Mouse (Mus musculus) kidney, embryonic 15.5 days (tissue): Measurements from ENCODE around the gene Lrfn4. TPM values are rescaled to one million over a fixed set of nuclear protein-coding genes. Genes with fewer than 3 reads are reported as not detected.

Experiments used
- ATAC-seq: fragments of 200-750 bp; cut with Nextera tagmentation; replicated peaks from 2 replicates; pipeline ENCODE4 v1.8.0; 2017; ENCODE audit warnings: moderate TSS enrichment; ENCODE audit not compliant: low FRiP score
- H3K27ac ChIP-seq: fragments of 300-500 bp; sonication (generic); 2 replicates; pipeline ENCODE4 v1.5.1; 2015; ENCODE audit warnings: mild to moderate bottlenecking, inconsistent platforms
- H3K27me3 ChIP-seq: fragments of 300-500 bp; sonication (generic); 2 replicates; pipeline ENCODE4 v1.6.1; 2015; ENCODE audit warnings: inconsistent platforms
- H3K36me3 ChIP-seq: fragments of 300-500 bp; sonication (generic); 2 replicates; pipeline ENCODE4 v1.6.1; 2015; ENCODE audit warnings: inconsistent platforms
- H3K4me1 ChIP-seq: fragments of 300-500 bp; sonication (generic); 2 replicates; pipeline ENCODE4 v1.6.1; 2015; ENCODE audit warnings: inconsistent platforms
- H3K4me2 ChIP-seq: fragments of 300-500 bp; sonication (generic); 2 replicates; pipeline ENCODE4 v1.6.1; 2015; ENCODE audit warnings: moderate library complexity, mild to moderate bottlenecking, inconsistent platforms
- H3K4me3 ChIP-seq: fragments of 300-500 bp; sonication (generic); replicated peaks from 2 replicates; pipeline ENCODE4 v1.5.1; 2015; ENCODE audit warnings: mild to moderate bottlenecking, inconsistent platforms
- H3K9ac ChIP-seq: fragments of 300-500 bp; sonication (generic); 2 replicates; pipeline ENCODE4 v1.6.1; 2015; ENCODE audit warnings: mild to moderate bottlenecking, inconsistent platforms
- H3K9me3 ChIP-seq: fragments of 300-500 bp; sonication (generic); replicated peaks from 2 replicates; pipeline ENCODE4 v1.6.1; 2016; ENCODE audit warnings: inconsistent platforms
- WGBS: fragments of 180-500 bp; shearing (Covaris S2); methylation state at CpG from one replicate; pipeline ENCODE4 v1.1.7; 2015; ENCODE audit warnings: mixed read lengths; 5-methylcytosine and 5-hydroxymethylcytosine counted together
- polyA plus RNA-seq: library from polyadenylated mRNA; unstranded; fragments of >200 nt; fragmentation: Nextera tagmentation; extraction: Ambion mirVana; gene quantifications from 2 replicates; pipeline ENCODE4 v1.2.1, GENCODE M21; 2015

Lrfn4 gene
- polyA plus RNA-seq, result 6.6 and 7.7 TPM in 2 replicates

GRCm38 (mm10) chr19:4615151-4616093 lies at the start of gene Lrfn4:
TSS of gene Lrfn4 (minus strand) at chr19:4615667.
- Histone ChIP-seq H3K9me3 (no peaks in the 10 kb centered on the region), H3K27me3 (no peaks in the 10 kb centered on the region), H3K4me3 (peak within 1 kb of the TSS; percentile 65), H3K4me1 (peaks cover 47% of the 10 kb centered on the region), H3K4me2 (peak within 1 kb of the TSS; percentile 80), H3K27ac (peak within 1 kb of the TSS; percentile 93), H3K9ac (peak within 1 kb of the TSS; percentile 90), H3K36me3 (peaks cover 38% of the 10 kb centered on the region)
- under 1% methylated on average over 79 of the region's 87 CpGs for WGBS
- ATAC-seq, result peak; percentile 96

- H3K9me3 ChIP-seq, result no peaks in the 10 kb centered on the region
- H3K27ac ChIP-seq, result no peak overlapping the region
- 85% methylated on average over 5 of the region's 5 CpGs for WGBS
- H3K27me3 ChIP-seq, result no peaks in the 10 kb centered on the region; the same call in 1 of the 2 replicates
- no peak overlapping the region for H3K4me2 ChIP-seq
- no peak for ATAC-seq
- no peak overlapping the region for H3K4me3 ChIP-seq
- H3K9ac ChIP-seq, result no peak overlapping the region
- no peaks in the 10 kb centered on the region for H3K36me3 ChIP-seq
- H3K4me1 ChIP-seq, result no peaks in the 10 kb centered on the region
Measured at GRCm38 (mm10) chr19:4658156-4658555, 42.7 kb upstream of the Lrfn4 start.

DNA sequence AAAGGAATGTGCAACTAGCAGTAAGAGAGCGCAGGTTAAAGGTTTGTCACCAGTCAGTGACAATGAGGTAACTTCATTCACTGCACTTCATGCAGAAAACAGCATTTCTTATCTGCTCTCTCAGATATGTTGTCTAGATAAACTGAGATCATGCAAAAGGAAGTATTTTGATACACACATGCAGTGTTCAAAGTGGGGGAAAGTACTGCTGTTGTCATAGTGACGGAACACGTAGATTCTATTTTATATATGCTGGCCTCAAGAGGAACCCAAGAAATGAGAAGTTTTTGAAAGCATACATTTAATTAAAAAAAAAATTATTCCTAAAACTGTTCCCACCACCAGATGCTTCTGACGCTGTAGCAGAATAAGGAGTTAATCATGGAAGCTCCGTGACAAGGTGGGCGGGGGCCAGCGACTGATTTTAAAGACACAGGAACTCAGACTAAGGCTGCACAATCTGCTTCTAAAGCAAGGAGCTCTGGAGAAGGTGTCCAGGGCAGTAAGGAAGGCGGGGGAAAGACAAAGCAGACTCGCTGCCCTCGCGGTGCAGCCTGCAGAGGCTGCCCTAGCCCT lies 31.5 kb upstream of the Lrfn4 start:
- WGBS, result 70% methylated on average over 11 of the region's 11 CpGs
- H3K4me1 ChIP-seq, result no peaks in the 10 kb centered on the region
- H3K36me3 ChIP-seq, result no peaks in the 10 kb centered on the region
- no peak overlapping the region for H3K27ac ChIP-seq
- no peak overlapping the region for H3K4me2 ChIP-seq
- H3K27me3 ChIP-seq, result no peaks in the 10 kb centered on the region
- H3K9ac ChIP-seq, result no peak overlapping the region
- no peak for ATAC-seq
- no peak overlapping the region for H3K4me3 ChIP-seq
- H3K9me3 ChIP-seq, result no peaks in the 10 kb centered on the region

DNA sequence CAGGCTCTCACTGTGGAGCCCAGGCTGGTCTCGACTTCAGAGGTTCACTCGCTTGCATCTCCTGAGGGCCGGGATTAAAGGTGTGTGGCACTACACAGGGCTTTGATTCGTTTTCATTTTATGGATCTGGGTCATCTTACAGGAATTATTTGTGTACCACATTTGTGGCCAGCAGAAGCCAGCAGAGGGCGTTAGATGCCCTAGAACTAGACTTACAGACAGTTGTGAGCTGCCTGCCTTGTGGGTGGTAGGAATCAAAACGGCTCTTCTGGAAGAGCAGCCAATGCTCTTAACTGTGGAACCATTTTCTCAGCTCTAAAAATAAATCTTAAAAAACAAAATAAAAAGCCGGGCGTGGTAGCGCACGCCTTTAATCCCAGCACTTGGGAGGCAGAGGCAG lies 28.8 kb upstream of the Lrfn4 start:
- Histone ChIP-seq H3K4me2 (no peak overlapping the region), H3K4me1 (no peaks in the 10 kb centered on the region), H3K36me3 (no peaks in the 10 kb centered on the region), H3K27ac (no peak overlapping the region), H3K4me3 (no peak overlapping the region), H3K9me3 (no peaks in the 10 kb centered on the region), H3K27me3 (no peaks in the 10 kb centered on the region), H3K9ac (no peak overlapping the region)
- no peak for ATAC-seq
- 43% methylated on average over 10 of the region's 10 CpGs for WGBS

- ATAC-seq, result no peak
- Histone ChIP-seq H3K4me2 (no peak overlapping the region), H3K36me3 (no peaks in the 10 kb centered on the region), H3K27ac (no peak overlapping the region), H3K27me3 (peaks cover 9% of the 10 kb centered on the region; the same call in 1 of the 2 replicates), H3K9ac (no peak overlapping the region), H3K9me3 (no peaks in the 10 kb centered on the region), H3K4me1 (no peaks in the 10 kb centered on the region), H3K4me3 (no peak overlapping the region)
- WGBS, result 61% methylated on average over 4 of the region's 4 CpGs
Measured at GRCm38 (mm10) chr19:4635986-4636385, 20.5 kb upstream of the Lrfn4 start.

DNA sequence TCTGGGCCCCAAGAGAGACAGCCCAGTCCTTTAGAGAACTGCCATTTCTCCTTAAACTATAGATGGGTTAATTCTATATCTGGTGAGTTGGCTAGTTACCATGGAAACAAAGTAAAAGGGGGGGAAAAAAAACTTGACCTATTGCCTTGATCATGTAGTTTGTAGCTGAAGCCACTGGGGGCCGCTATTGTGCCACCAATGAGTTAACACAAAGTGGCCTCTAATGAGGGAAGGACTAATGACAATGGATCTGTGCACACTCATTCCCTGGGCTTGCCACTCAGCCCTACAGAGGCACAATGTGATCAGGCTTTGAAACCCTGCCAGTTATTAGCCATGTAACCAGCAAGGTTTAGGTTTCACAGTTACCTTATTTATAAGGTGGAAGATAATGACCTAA lies 13.4 kb upstream of the Lrfn4 start:
- 0% methylated on average over 1 of the region's 1 CpGs for WGBS
- H3K4me2 ChIP-seq, result no peak overlapping the region
- peaks cover 4% of the 10 kb centered on the region for H3K36me3 ChIP-seq
- H3K9me3 ChIP-seq, result no peaks in the 10 kb centered on the region
- H3K4me1 ChIP-seq, result peaks cover 33% of the 10 kb centered on the region
- no peak overlapping the region for H3K4me3 ChIP-seq
- ATAC-seq, result no peak
- no peak overlapping the region for H3K9ac ChIP-seq
- no peak overlapping the region for H3K27ac ChIP-seq
- H3K27me3 ChIP-seq, result no peaks in the 10 kb centered on the region

- Histone ChIP-seq H3K9ac (peak overlapping the region; percentile 96), H3K36me3 (peaks cover 33% of the 10 kb centered on the region), H3K4me2 (peak overlapping the region; percentile 83), H3K4me1 (peaks cover 34% of the 10 kb centered on the region), H3K27me3 (no peaks in the 10 kb centered on the region), H3K27ac (peak overlapping the region; percentile 94), H3K9me3 (no peaks in the 10 kb centered on the region), H3K4me3 (peak overlapping the region; percentile 69)
- ATAC-seq, result peak; percentile 73
- WGBS, result 1% methylated on average over 35 of the region's 35 CpGs
Measured at GRCm38 (mm10) chr19:4625829-4626535, 10.5 kb upstream of the Lrfn4 start.

DNA sequence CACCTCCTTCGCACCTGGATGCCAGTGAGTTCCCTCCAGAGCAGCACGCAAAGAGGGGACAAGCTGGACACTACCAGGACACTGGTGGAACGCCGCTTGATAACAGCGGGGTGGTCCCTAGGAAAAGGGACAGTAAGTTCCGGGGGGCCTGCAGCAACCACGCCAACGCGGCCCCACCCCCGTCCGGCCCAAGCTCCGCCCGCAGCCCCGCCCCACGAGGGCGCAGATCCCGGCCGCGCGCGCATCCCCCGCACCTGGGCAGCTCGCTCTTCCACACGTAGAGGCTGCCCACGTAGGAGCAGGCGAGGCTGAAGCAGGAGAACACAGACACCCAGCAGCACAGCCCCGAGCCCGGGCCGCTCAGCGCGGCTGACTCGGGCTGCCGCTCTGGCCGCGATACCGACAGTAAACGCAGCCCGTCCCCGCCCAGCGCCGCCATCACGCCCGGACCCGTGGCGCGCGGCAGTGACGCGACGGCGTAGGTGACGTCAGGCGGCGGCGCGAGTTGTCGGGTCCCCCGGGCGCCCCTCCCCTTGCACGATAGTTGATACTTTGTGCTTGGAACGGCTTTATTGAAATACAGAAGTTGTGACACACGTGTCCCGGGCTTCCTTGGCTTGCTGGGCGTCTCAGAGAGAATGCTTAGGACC lies 9.8 kb upstream of the Lrfn4 start, which contains the start of gene Rce1:
Gene Rce1 (minus strand): TSS at position 463 of the 650 bp plus-strand sequence.
- Histone ChIP-seq H3K27ac (peak within 1 kb of the TSS; percentile 94), H3K9me3 (no peaks in the 10 kb centered on the region), H3K4me3 (peak within 1 kb of the TSS; percentile 69), H3K27me3 (no peaks in the 10 kb centered on the region), H3K4me2 (peak within 1 kb of the TSS; percentile 83), H3K9ac (peak within 1 kb of the TSS; percentile 96), H3K36me3 (peaks cover 38% of the 10 kb centered on the region), H3K4me1 (peaks cover 34% of the 10 kb centered on the region)
- peak; percentile 91 for ATAC-seq
- WGBS, result under 1% methylated on average over 64 of the region's 64 CpGs

DNA sequence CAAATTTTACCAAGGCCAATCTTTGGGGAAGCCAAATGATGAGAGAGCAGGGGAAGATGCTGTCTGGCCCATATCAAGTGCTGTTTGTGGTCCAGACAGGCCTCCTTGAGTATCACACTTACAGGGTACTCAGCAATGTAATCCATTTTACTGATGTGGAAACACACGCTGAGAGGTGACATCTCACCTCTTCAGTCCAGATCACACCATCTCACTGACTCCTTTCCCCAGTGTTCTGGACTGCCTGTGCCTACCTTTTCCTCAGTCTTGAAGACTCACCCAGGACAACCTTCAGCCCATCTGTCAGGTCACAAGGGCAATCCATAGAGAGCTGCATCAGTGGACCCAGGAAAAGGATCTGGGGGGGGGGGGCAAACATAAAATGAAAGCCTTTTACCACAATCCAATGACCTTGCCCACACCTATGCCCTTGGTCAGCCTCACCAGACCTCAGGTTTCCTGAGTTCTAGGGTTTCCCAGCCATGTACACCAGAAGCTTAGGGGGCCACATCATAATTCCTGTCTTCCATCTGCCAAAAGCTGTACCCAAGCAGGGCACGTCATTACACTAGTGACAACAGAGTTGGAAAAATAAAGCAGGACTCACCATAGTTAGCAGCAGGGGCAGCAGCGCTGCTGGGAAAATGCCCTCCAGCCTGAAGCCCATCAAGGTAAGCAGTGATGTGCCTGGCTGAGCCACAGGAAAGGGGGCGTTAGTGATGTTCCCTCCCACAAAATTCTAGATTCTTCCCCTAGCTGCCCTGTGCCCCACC lies 9.1 kb upstream of the Lrfn4 start:
- WGBS, result 23% methylated on average over 4 of the region's 4 CpGs
- H3K4me3 ChIP-seq, result peak overlapping the region; percentile 69
- ATAC-seq, result no peak
- no peaks in the 10 kb centered on the region for H3K27me3 ChIP-seq
- peak overlapping the region; percentile 83 for H3K4me2 ChIP-seq
- H3K36me3 ChIP-seq, result peaks cover 45% of the 10 kb centered on the region
- H3K9me3 ChIP-seq, result no peaks in the 10 kb centered on the region
- peaks cover 34% of the 10 kb centered on the region for H3K4me1 ChIP-seq
- peak overlapping the region; percentile 94 for H3K27ac ChIP-seq
- H3K9ac ChIP-seq, result peak overlapping the region; percentile 96

GRCm38 (mm10) chr19:4624006-4624405 lies 8.5 kb upstream of the Lrfn4 start:
- H3K4me1 ChIP-seq, result peaks cover 34% of the 10 kb centered on the region

GRCm38 (mm10) chr19:4623419-4623818 lies 8.0 kb upstream of the Lrfn4 start:
- ATAC-seq, result no peak
- Histone ChIP-seq H3K4me3 (no peak overlapping the region), H3K4me1 (peaks cover 34% of the 10 kb centered on the region), H3K27me3 (no peaks in the 10 kb centered on the region), H3K9me3 (no peaks in the 10 kb centered on the region), H3K9ac (no peak overlapping the region), H3K36me3 (peaks cover 46% of the 10 kb centered on the region), H3K4me2 (no peak overlapping the region), H3K27ac (no peak overlapping the region)
- 96% methylated on average over 9 of the region's 9 CpGs for WGBS

More at GRCm38 (mm10) chr19:4624006-4624405, 8.5 kb upstream of the Lrfn4 start:
- H3K4me2 ChIP-seq, result no peak overlapping the region
- WGBS, result 91% methylated on average over 12 of the region's 12 CpGs
- H3K4me3 ChIP-seq, result no peak overlapping the region
- no peaks in the 10 kb centered on the region for H3K27me3 ChIP-seq
- H3K27ac ChIP-seq, result no peak overlapping the region
- peaks cover 46% of the 10 kb centered on the region for H3K36me3 ChIP-seq
- H3K9ac ChIP-seq, result no peak overlapping the region
- no peaks in the 10 kb centered on the region for H3K9me3 ChIP-seq
- ATAC-seq, result no peak
